Mouse (Mus musculus) skeletal muscle tissue, adult 2 months (tissue): ENCODE data around the gene Ubxn7.
A peak's percentile ranks its signal among the peaks of the same experiment; 100 is the strongest.
"Not testable (repeated sequence)": the region's sequence is repeated elsewhere in the genome, so short reads cannot be mapped to it uniquely, and the experiment has no call there.

Experiments used
- DNase-seq: peaks from one replicate; pipeline ENCODE4 v3.0.0-alpha.2; 2012; ENCODE audit warnings: low read depth, low spot score

Ubxn7 gene

GRCm38 (mm10) chr16:32332040-32332555 lies at the start of gene Ubxn7:
Gene Ubxn7 (plus strand): TSS chr16:32332257.
- peak; percentile 97 for DNase-seq

DNA sequence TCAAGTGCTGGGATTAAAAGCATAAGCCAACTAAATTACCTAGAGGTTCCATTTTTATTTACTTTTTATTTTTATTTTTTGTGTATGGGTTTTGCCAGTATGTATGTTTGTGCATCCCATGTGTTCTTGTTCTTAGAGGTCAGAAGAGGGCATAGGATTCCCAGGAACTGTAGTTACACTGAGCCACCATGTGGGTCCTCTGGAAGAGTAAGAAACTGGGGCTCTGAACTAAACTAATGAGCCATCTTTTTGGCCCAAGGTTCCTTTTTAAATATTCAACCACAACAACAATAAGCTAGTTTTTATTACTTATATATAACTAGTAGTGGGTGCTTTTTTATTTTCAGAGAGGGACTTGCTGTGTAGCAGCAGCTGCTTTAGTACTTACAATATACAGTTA lies 49.4 kb upstream of the Ubxn7 start:
- DNase-seq = no peak

GRCm38 (mm10) chr16:32291821-32292220 lies 40.2 kb upstream of the Ubxn7 start:
- no peak for DNase-seq

DNA sequence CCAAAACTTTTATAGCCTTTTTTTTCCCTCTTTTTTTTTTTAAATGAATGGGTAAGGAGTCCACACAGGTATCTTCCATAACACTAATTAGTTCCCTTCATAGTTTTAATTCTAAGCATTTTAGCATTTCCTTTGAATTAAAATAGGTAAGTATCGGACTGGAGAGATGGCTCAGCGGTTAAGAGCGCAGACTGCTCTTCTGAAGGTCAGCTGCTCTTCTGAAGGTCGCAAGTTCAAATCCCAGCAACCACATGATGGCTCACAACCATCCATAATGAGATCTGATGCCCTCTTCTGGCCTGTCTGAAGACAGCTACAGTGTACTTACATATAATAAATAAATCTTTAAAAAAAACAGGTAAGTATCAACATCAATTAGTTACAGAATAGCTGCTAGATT lies 32.4 kb upstream of the Ubxn7 start:
- DNase-seq = not testable (repeated sequence)

- no peak for DNase-seq
Measured at GRCm38 (mm10) chr16:32303046-32303445, 29.0 kb upstream of the Ubxn7 start.

GRCm38 (mm10) chr16:32303886-32304285 lies 28.2 kb upstream of the Ubxn7 start:
- DNase-seq = no peak

DNA sequence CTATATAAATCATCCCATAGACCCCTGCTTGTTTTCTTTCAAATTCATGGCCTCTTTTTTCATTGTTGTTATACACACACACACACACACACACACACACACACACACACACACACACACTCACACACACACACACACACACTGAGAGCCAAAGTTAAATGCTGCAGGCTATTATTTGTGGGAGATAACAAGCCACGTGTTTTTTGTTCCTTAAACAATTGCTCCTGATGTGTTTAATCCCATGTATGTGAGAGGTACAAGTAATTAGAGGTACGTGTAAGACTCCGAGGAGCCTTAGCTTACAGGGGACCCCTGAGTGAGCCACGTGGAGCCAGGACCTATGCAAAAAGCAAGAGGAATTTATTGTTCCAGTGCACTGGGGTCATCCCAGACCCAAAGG lies 20.1 kb upstream of the Ubxn7 start:
- DNase-seq = no peak

DNA sequence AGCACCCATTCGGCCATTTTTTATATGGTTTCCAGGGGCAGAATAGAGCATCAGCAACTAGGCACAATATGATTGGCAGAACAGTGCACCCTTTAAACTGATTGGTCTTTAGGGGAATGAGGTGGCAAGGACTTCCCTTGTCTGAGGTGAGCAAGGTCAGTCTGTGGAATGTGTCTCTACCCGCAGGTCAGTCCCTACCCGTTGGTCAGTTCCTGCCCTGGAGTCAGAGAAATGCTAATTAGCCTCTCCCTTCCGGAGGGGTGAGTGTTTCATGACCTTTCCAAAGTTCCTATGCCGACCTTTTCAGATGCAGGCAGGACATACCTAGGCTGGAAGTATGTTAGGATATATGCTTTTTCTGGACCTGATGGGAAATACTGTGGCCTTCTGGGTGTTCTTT lies 19.7 kb upstream of the Ubxn7 start:
- DNase-seq = no peak

DNA sequence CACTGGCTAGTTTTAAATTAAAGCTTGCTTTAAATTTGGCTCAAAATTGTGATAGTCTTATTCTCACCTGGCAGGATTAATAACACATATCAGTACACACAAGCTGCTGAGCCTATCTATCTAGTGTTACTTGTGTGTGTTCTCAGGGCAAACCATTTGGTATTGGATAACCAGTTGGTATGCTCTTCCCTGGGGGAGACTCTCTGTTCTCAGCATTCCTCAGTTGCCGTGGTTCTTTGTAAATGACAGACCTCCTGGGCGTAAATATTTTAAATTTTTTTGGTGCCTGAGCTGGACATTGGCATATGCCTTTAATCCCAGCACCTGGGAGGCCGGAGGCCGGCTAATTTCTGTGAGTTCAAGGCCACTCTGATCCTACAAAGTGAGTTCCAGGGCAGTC lies 19.2 kb upstream of the Ubxn7 start:
- DNase-seq = no peak

GRCm38 (mm10) chr16:32316601-32317000 lies 15.5 kb upstream of the Ubxn7 start:
- no peak for DNase-seq

GRCm38 (mm10) chr16:32323953-32324352 lies 8.1 kb upstream of the Ubxn7 start:
- no peak for DNase-seq

DNA sequence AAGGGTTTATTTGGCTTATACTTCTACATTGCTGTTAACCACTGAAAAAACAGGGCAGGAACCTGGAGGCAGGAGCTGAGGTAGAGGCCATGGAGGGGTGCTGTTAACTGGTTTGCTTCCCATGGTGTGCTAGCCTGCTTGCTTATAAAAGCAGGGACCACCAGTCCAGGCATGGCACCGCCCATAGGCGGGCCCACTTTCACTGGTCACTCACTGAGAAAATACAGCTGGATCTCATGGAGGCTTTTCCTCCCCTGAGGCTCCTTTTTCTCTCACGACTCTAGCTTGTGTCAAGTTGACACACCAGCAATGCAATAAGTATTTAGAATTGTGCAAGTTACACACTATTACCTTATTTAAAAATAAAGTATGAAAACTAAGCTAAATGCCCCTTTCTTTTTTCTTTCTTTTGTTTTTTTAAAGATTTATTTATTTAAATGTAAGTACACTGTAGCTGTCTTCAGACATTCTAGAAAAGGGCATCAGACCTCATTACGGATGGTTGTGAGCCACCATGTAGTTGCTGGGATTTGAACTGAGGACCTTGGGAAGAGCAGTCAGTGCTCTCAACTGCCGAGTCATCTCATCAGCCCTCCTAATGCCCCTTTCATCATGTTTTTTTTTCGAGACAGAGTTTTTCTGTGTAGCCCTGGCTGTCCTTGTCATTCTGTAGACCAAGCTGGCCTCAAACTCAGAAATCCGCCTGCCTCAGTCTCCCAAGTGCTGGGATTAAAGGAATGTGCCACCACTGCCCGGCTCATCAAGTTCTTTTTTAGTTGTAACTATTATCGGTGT lies 984 bp upstream of the Ubxn7 start:
- DNase-seq = no peak

DNA sequence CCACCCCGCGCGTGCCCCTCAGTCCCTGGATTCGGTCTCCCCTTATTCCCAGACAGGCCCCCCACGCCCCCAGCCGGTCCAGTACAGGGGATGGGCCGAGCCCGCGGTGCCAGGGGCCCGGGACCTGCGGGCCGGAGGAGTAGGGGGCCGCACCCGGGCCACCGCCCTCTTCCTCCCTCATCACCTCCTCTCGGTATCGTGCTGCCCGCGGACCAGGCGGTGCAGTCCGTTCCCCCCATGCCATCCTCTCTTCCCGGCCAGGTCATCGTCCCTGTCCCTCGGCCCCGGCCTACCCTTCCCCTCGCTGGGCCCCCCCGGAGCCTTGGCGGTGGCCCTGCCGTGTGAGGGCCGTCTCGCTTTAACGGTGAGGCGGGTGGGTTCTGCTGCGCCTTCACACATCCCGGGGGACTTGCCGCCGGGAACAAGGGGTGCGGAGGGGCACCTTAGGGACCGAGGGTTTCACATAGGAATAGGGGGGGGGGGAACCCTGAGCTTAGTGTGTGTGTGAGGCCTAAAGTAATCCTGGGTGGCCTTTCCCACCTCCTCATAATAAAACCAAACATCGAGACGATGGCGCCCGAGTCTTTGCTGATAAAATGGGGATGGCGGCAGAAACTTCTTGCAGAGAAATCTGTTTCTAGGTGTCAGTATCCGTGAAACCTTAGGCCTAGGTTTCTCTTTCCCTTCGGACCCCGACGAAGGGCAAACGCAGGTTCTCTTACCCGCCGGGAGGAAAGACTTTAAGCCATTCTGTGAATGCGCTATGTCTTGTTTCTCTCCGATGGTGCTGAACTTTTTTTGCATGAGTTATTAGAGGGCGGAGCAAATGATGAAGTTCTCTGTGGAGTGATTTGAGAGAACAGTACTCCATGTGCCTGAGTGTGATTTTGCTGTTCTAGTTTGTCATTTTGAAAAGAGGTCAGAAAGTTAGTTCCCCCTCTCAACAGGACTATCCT lies 777 bp downstream of the Ubxn7 start:
- DNase-seq = peak; percentile 25

- no peak for DNase-seq
Measured at GRCm38 (mm10) chr16:32335146-32335545, 3.1 kb downstream of the Ubxn7 start.

- DNase-seq = no peak
Measured at GRCm38 (mm10) chr16:32336026-32336780, 4.1 kb downstream of the Ubxn7 start.

- DNase-seq = no peak
Measured at GRCm38 (mm10) chr16:32337001-32337400, 4.9 kb downstream of the Ubxn7 start.

DNA sequence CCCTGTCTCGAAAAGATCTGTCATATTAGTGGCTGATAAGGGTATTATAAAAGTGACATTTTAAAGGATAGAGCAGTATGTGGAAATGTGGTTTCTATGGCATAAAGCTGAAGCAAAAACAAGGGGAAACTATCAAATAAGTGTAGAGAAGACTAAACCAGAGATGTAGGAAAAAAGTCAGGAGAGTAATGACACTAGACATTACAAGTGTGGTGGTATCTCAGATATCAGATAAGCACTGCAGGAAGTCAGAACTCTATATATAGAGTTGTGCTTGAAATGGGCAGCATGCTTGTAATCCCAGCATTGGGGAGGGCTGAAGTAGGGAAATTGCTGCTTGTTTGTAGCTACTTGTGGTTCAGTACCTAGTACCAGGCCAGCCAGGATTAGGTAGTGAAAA lies 8.4 kb downstream of the Ubxn7 start:
- DNase-seq = no peak

DNA sequence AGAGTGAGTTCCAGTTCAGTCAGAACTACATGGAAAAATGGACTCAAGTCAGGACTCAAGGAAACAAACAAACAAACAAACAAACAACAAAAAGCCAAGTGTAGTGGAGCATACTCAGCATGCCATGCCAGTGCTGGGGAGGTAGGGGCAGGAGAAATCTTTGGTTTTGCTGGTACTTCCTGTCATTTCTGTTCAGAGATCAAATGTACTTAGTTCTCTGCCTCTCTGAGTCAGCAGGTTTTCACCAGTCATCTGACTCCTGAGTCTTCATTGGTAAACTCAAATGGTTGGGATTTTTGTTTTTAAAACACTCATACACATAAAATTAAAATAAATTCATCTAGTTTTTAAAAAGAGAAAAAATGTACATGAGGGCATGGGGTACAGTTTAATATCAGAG lies 13.5 kb downstream of the Ubxn7 start:
- no peak for DNase-seq

DNA sequence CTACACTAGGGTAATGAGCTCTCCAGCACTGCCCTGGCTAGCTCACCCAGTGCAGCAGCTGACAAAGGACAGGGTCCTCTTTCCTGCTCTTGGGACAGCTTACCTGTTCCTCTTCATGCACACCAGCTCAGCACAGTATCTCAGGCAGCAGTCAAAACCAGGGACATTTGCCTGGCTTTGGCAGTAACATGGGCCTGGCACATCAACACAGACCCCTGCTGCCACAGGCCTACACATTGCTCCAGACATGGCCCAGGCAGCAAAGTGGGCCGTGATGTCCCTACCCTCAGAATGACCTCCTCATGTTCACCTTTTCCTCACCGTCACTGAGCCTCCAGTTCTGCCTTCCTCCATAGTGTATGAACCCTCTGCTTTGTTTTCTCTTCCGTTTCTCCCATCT lies 18.7 kb downstream of the Ubxn7 start:
- DNase-seq = no peak

GRCm38 (mm10) chr16:32363530-32363929 lies 31.5 kb downstream of the Ubxn7 start:
- DNase-seq = no peak

DNA sequence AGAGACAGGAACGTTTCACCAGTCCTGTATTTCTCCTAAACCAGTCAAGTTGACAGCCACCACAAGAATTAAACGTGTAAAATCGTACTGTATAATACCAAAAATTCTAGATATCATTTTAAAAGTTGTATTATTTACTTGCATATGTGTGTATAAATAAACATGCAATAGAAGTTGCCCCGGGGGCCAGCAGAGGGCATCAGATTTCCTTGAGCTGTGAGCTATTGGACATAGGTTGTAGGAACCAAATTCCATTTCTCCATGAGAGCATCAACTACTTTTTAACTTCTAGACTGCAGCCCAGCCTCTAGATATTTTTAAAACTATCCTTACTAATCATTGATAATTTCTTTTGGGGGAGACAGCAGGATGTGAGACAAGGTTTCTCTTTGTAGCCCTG lies 39.3 kb downstream of the Ubxn7 start:
- DNase-seq = peak; percentile 10

DNA sequence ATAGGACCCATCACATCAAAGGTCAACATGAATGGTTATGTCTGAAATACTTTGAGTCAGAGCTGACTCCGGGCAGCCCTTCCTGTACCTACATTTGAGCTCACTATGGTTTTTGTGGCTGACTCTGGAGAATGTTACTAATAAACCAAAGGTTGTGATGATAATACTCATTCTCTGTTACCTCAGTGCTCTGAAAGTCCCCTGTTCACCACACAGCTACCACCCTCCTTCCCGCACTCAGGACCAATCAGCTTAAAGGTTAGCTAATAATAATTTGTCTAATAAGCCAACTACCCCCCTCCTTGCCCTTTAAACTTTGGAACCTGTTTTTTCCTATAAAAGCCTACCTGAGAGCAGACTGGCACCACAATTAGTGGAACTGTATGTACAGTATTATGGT lies 47.5 kb downstream of the Ubxn7 start:
- DNase-seq = no peak
